ENCODE assay signal across 14 mouse cellular contexts in the genomic region with DNA sequence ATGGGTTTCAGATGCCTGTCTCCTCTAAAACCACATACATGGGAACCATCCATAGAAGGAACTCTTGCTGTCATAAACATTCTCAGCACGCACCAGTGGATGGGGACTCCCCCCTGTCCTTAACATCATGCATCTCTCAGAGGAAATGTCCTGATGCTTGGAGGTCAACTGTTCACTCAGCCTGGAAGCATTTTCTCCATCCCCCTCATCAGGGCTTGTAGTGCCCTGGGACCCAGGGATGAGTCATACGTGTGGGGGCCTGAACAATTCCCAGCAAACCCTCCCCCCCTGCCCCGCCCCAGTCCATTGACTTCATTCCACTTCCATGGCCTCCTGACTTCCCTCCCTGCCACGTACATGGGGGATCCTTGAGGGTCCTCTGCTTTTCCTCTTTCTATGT.
"Had no signal": no experiment of that assay in that cellular context is flagged by ENCODE, and none has a peak within 500 bp of the region (broad histone marks: within the 10 kb centered on the region; RNA-seq: fewer than 3 reads in every experiment).

No protein-coding gene starts in this region.

- H3K27ac ChIP-seq: kidney, postnatal 0 days; layer of hippocampus, adult 2 months; limb, embryonic 12.5 days; liver, embryonic 14.5 days; midbrain, embryonic 13.5 days; neural tube, embryonic 12.5 days had no signal

- H3K27me3 ChIP-seq: limb, embryonic 12.5 days; midbrain, embryonic 13.5 days; neural tube, embryonic 12.5 days had no signal

- H3K4me3 ChIP-seq: layer of hippocampus, adult 2 months; limb, embryonic 12.5 days; midbrain, embryonic 13.5 days; neural tube, embryonic 12.5 days had no signal

- DNase-seq: kidney, adult 8-10 months; kidney, postnatal 4 days; liver; lung, adult 18-20 months; lung, postnatal 10 days; right cerebral cortex, postnatal 14 days; thymus, postnatal 36 days had no signal

- H3K9me3 ChIP-seq: limb, embryonic 12.5 days; midbrain, embryonic 13.5 days; neural tube, embryonic 12.5 days had no signal

- H3K4me2 ChIP-seq: limb, embryonic 12.5 days; midbrain, embryonic 13.5 days; neural tube, embryonic 12.5 days had no signal

- H3K4me1 ChIP-seq: limb, embryonic 12.5 days had no signal

- ATAC-seq: intestine, postnatal 0 days; midbrain, embryonic 13.5 days had no signal

- H3K9ac ChIP-seq: limb, embryonic 12.5 days; liver, embryonic 14.5 days; midbrain, embryonic 13.5 days; neural tube, embryonic 12.5 days had no signal

- H3K36me3 ChIP-seq: limb, embryonic 12.5 days; midbrain, embryonic 13.5 days; neural tube, embryonic 12.5 days had no signal
